Mouse (Mus musculus): ENCODE results near the gene Pcdh9. TPM values are rescaled to one million over a fixed set of nuclear protein-coding genes. Genes with fewer than 3 reads are reported as not detected.
A peak's percentile ranks its signal among the peaks of the same experiment; 100 is the strongest.

The Pcdh9 gene
- polyA plus RNA-seq, 1 experiment from 2014 or later, result 71.7 TPM

DNA sequence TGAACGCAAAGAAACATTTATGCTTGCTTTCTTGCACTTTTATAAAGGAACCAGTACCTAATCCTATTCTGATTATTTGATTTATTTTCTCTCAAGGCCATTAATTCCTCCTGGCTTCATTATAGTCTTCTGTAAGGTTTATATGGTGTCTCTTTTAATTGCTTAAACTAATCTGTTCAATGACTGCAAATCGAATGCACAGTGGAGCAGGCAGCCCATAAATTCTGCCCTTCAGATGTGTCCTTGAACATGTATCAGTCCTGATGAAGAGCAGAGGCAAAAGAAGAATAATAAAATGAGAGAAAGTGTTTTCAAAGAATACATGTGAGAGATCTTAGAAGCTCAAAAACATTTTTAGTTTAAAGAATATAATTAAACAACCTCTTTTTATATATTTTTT, 263.2 kb downstream of the Pcdh9 start:
- Histone ChIP-seq H3K4me2 (replicated peaks) (no peak overlapping the region), H3K4me3 (no peak overlapping the region), H3K36me3 (no peaks in the 10 kb centered on the region), H3K9me3 (no peaks in the 10 kb centered on the region), H3K9ac (replicated peaks) (no peak overlapping the region), H3K27ac (replicated peaks) (no peak overlapping the region), H3K4me1 (0 out of 2 replicates have a peak, but pooled peaks cover 3% of the 10 kb centered on the region), H3K27me3 (no peaks in the 10 kb centered on the region)
- ATAC-seq (ENCODE audit: low FRiP score, low read depth), result no peak
- 60% methylated on average over 2 of the region's 2 CpGs for WGBS

DNA sequence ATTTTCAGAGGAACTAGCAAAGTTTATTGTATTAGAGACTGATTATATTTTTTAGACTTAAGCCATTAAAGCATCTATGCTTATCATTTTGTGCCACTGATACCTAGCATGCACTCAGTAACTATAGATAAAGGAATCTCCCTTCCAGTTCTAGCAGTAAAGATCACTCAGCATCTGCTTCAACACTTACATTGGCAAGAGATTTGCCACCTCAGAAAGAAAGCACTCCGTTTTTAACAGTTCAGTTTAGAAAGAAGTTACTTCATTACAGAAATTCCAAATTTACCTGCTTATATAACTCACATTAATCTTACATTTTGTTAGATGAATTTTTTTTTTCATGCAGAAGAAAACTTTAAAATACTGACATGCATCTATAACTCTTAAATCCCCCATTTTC, 266.3 kb downstream of the Pcdh9 start:
- H3K27me3 ChIP-seq, result no peaks in the 10 kb centered on the region
- WGBS, result 84% methylated on average over 1 of the region's 1 CpGs

DNA sequence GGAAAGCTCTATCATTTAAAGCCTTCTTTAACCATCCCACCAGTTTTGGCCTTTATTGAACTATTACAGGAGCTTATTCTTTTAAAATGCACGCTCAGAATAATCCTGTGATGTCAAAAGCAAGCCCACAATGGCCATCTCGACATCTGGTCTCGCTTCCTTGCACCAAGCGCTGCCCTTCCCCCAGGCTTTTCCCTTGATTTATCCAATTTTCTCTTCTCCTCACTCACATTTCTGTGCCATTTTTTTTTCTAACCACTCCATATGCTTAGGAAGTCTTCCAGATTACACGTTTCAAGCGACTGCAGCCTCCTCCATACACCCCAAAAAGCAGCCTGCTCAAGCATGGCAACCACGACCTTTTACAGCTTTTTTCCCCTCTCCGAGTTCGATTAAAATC, 269.3 kb downstream of the Pcdh9 start:
- Histone ChIP-seq H3K27me3 (no peaks in the 10 kb centered on the region), H3K9ac (replicated peaks) (no peak overlapping the region), H3K27ac (replicated peaks) (no peak overlapping the region; the same call in 1 of the 2 replicates), H3K4me1 (no peaks in the 10 kb centered on the region), H3K4me2 (replicated peaks) (no peak overlapping the region), H3K4me3 (no peak overlapping the region), H3K9me3 (no peaks in the 10 kb centered on the region), H3K36me3 (no peaks in the 10 kb centered on the region)
- 29% methylated on average over 9 of the region's 9 CpGs for WGBS
- peak; percentile 77 for ATAC-seq (ENCODE audit: low FRiP score, low read depth)

More for the DNA sequence above, 266.3 kb downstream of the Pcdh9 start:
- H3K9ac ChIP-seq (replicated peaks), result no peak overlapping the region
- H3K4me1 ChIP-seq, result 0 out of 2 replicates have a peak, but pooled peaks cover 3% of the 10 kb centered on the region
- no peaks in the 10 kb centered on the region for H3K9me3 ChIP-seq
- H3K4me2 ChIP-seq (replicated peaks), result no peak overlapping the region
- no peaks in the 10 kb centered on the region for H3K36me3 ChIP-seq
- H3K4me3 ChIP-seq, result no peak overlapping the region
- no peak overlapping the region for H3K27ac ChIP-seq (replicated peaks)
- no peak for ATAC-seq (ENCODE audit: low FRiP score, low read depth)

DNA sequence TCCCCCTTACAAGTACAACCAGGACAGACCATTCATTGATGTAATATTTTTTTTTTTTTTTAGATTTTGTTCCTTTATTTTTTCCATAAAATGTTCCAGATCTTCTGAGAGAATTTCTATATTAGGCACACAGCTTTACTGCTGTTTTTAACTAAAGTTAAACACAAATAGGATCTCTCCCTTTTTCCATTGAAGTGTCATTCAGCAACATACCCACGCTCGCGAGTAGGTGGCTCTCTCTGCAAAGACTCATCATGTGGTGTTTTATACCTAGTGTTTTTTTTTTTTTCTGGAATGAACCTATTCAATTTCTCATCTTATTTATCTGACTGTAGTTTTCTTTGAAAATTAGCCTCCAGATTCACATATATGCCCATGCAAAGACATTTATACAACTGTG, 282.9 kb downstream of the Pcdh9 start:
- no peaks in the 10 kb centered on the region for H3K27me3 ChIP-seq
- no peaks in the 10 kb centered on the region for H3K9me3 ChIP-seq
- no peak overlapping the region for H3K27ac ChIP-seq (replicated peaks)
- no peak overlapping the region for H3K4me3 ChIP-seq
- H3K36me3 ChIP-seq, result no peaks in the 10 kb centered on the region
- ATAC-seq (ENCODE audit: low FRiP score, low read depth), result no peak
- no peaks in the 10 kb centered on the region for H3K4me1 ChIP-seq
- 91% methylated on average over 3 of the region's 3 CpGs for WGBS
- H3K9ac ChIP-seq (replicated peaks), result no peak overlapping the region
- no peak overlapping the region for H3K4me2 ChIP-seq (replicated peaks)

DNA sequence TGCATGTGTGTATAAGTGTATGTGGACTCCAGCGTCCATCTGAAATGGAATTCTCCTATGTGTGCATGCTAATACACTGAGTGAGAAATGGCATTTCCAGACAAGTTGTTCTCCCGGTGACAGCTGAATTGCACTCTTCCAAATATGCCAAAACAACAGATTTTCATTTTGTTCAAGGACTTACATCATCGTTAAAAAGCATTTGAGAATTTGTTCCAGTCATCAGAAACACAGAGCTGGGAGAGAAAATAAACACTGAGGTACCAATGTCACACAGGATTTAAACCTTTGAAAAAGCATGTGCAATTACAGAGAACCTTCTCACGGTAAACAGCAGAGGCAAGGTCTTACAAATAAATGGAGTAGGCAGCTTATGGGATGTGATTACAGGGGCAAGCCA, 290.5 kb downstream of the Pcdh9 start:
- no peaks in the 10 kb centered on the region for H3K36me3 ChIP-seq
- H3K4me3 ChIP-seq, result no peak overlapping the region
- H3K9ac ChIP-seq (replicated peaks), result no peak overlapping the region
- WGBS, result 74% methylated on average over 4 of the region's 4 CpGs
- H3K27me3 ChIP-seq, result no peaks in the 10 kb centered on the region
- no peak overlapping the region for H3K4me2 ChIP-seq (replicated peaks)
- no peak overlapping the region for H3K27ac ChIP-seq (replicated peaks)
- no peaks in the 10 kb centered on the region for H3K9me3 ChIP-seq
- no peak for ATAC-seq (ENCODE audit: low FRiP score, low read depth)
- no peaks in the 10 kb centered on the region for H3K4me1 ChIP-seq

DNA sequence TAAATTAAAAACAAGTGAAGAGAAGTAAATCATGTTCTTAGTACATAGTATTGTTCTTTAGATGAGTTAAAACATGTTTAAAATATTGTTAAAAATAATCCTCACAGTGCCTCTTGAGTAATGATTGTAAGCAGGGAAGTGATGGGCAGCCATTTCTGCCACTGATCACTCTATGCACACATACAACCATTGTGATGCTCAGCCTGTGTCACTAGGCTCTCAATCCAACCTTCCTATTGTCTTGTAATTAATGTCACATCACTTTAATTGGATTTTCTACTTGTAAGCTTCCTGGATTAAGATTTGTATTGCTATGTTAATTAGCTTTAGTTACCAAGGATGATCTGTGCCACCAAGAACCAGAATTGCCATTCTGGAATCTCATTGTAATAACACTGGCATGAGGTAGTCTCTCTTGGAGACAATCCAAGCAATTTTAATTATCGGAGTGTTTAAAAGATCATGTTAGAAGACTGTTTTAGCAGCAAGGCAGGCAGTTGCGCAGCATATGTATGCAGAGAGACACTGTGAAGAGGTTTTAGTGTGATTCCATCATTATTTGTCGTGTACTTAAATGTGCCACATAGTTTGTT, 305.0 kb downstream of the Pcdh9 start:
- Histone ChIP-seq H3K4me3 (no peak overlapping the region), H3K4me2 (replicated peaks) (no peak overlapping the region), H3K36me3 (no peaks in the 10 kb centered on the region), H3K4me1 (peaks cover 6% of the 10 kb centered on the region; the same call in 1 of the 2 replicates), H3K27me3 (no peaks in the 10 kb centered on the region), H3K9ac (replicated peaks) (no peak overlapping the region), H3K27ac (replicated peaks) (no peak overlapping the region), H3K9me3 (no peaks in the 10 kb centered on the region)
- peak; percentile 79 for ATAC-seq (ENCODE audit: low FRiP score, low read depth)
- 41% methylated on average over 3 of the region's 3 CpGs for WGBS

DNA sequence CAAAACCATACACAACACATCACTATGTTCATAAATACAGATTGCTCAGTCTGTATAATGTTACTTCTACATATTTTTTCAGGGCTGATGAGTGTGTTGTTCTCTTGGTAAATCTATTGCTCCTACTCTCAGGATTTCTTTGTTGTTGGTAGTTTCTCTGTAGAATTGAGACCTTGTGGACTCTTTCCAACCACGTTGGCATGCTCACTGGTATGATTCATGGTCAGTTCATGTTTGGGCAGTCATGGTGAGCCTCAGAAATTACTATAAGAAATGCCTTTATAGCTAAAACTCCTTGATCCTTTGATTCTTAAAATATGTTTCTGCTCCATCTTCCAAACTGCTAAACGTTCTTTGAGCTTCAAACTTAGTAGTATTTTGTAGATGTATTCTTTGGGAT, 326.1 kb downstream of the Pcdh9 start:
- no peak overlapping the region for H3K9ac ChIP-seq (replicated peaks)
- H3K27ac ChIP-seq (replicated peaks), result no peak overlapping the region
- H3K27me3 ChIP-seq, result no peaks in the 10 kb centered on the region
- no peaks in the 10 kb centered on the region for H3K36me3 ChIP-seq
- H3K9me3 ChIP-seq, result no peaks in the 10 kb centered on the region
- no peak for ATAC-seq (ENCODE audit: low FRiP score, low read depth)
- no peak overlapping the region for H3K4me2 ChIP-seq (replicated peaks)
- H3K4me3 ChIP-seq, result no peak overlapping the region
- WGBS, result 82% methylated on average over 2 of the region's 2 CpGs
- H3K4me1 ChIP-seq, result no peaks in the 10 kb centered on the region

DNA sequence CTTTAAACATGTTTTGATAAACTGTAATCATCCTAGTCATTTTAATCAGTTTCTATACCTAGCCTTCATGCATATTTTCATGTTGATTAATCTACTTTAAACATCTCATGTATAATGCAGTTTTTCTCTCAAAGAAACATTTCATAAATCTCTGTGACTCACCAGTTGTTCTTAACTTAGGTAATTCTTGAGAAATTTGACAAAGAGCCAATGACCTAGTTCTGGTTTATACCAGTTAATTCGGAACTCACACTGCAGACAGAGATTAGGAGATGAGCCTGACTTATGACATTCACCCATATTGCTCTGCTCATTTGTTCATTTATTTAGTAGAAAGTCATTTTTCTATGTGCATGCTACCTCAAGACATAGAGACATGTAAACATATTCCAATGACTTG, 328.9 kb downstream of the Pcdh9 start:
- no peaks in the 10 kb centered on the region for H3K9me3 ChIP-seq
- no peaks in the 10 kb centered on the region for H3K27me3 ChIP-seq
- no peak overlapping the region for H3K9ac ChIP-seq (replicated peaks)
- H3K27ac ChIP-seq (replicated peaks), result no peak overlapping the region
- H3K4me3 ChIP-seq, result no peak overlapping the region
- ATAC-seq (ENCODE audit: low FRiP score, low read depth), result no peak
- no peak overlapping the region for H3K4me2 ChIP-seq (replicated peaks)
- no peaks in the 10 kb centered on the region for H3K36me3 ChIP-seq
- 95% methylated on average over 1 of the region's 1 CpGs for WGBS
- H3K4me1 ChIP-seq, result no peaks in the 10 kb centered on the region

DNA sequence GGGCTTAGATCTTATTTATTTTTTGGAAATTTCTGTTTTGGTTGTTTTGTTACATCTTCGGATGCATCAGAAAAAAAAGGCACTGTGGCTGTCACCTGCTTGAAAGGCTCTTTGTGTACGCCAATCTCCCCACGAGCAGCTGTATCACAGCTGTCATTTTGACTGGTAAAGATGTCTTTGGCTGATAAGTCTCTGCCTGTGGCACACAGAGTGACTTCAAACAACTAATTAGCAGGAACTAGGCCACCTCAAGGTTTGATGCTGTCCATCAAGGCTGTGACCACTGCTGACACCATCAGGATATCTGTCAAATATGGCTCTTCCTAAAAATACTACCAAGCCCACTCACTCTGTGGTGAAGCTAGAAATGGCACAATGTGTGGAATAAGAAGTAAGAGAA, 336.7 kb downstream of the Pcdh9 start:
- Histone ChIP-seq H3K27ac (replicated peaks) (no peak overlapping the region), H3K9ac (replicated peaks) (no peak overlapping the region), H3K27me3 (no peaks in the 10 kb centered on the region), H3K9me3 (no peaks in the 10 kb centered on the region), H3K36me3 (no peaks in the 10 kb centered on the region), H3K4me1 (no peaks in the 10 kb centered on the region), H3K4me3 (no peak overlapping the region), H3K4me2 (replicated peaks) (no peak overlapping the region)
- 42% methylated on average over 3 of the region's 3 CpGs for WGBS
- no peak for ATAC-seq (ENCODE audit: low FRiP score, low read depth)

DNA sequence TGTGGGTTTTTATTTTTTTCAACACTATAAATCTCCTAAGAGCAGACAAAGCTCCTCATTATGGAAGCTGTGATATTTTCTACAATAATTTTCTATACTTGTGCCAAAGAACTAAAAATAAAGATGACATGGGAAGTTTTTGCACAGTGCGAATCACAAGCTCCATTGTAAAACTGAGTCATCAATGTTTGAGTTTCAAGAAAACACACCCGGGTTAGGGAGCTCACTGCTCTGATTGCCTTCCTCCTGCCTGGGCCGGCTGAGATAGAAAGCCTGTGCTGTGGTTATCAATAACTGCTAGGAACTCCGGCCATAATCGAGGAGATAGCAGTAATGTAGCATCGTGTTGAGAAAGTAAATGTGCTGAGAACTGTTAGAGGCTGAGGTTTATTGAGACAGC, 344.9 kb downstream of the Pcdh9 start:
- Histone ChIP-seq H3K27me3 (no peaks in the 10 kb centered on the region), H3K4me1 (no peaks in the 10 kb centered on the region), H3K4me3 (no peak overlapping the region), H3K4me2 (replicated peaks) (no peak overlapping the region), H3K9ac (replicated peaks) (no peak overlapping the region), H3K27ac (replicated peaks) (no peak overlapping the region), H3K9me3 (no peaks in the 10 kb centered on the region), H3K36me3 (no peaks in the 10 kb centered on the region)
- no peak for ATAC-seq (ENCODE audit: low FRiP score, low read depth)
- 88% methylated on average over 6 of the region's 6 CpGs for WGBS

DNA sequence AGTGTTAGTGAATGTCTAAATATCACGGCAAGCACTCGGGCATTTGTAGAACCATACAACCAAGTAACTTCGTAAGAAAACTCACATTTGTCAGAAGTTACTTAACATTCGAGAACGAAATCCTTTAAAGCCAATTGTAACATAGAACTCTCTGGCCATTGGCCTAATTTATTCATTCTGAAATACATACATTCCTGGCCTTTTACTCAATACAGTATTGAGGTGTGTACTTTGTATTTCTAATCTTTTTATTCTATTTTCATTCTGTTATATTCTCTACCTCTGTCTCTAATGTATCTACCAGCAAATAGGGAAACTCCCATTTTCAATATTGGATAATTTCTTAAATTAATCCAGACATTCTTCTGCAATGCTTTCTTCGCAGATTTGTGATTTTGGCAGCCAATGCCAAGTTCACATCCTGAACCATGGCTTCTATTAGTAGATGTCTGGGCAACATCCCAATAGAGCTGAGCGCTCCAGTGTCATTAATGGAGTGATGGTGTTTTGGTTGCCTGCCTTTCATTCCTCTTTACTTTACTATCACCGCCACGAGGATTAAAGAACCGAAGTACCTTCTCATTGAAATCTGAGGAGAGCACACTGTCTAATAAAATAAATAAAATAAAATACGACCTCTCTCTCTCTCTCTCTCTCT, 346.4 kb downstream of the Pcdh9 start:
- Histone ChIP-seq H3K36me3 (no peaks in the 10 kb centered on the region), H3K4me3 (no peak overlapping the region), H3K9ac (replicated peaks) (no peak overlapping the region), H3K4me2 (replicated peaks) (no peak overlapping the region), H3K9me3 (no peaks in the 10 kb centered on the region), H3K27me3 (no peaks in the 10 kb centered on the region), H3K27ac (replicated peaks) (no peak overlapping the region), H3K4me1 (no peaks in the 10 kb centered on the region)
- ATAC-seq (ENCODE audit: low FRiP score, low read depth), result no peak
- WGBS, result 84% methylated on average over 11 of the region's 11 CpGs

DNA sequence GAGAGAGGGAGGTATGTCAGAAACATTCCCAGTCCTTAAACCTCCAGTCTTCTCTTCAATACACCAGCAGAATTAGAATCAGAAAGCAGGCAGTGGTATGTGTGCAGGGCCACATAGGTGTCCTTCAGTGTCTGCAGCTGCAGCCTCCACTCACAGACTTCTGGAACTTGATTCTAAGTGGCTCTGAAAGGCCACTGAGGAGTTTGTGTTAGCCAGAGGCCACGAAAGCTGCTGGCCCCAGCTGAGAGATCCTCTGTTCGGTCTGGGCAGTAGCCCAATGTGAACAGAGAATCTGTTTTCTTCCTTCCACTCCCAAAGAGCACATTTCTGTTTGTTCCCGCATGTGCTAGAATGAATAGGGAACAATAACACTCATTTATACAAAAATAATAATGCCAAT, 346.9 kb downstream of the Pcdh9 start:
- 68% methylated on average over 3 of the region's 3 CpGs for WGBS
- H3K36me3 ChIP-seq, result no peaks in the 10 kb centered on the region
- no peaks in the 10 kb centered on the region for H3K9me3 ChIP-seq
- H3K27ac ChIP-seq (replicated peaks), result no peak overlapping the region
- no peak overlapping the region for H3K4me2 ChIP-seq (replicated peaks)
- no peak for ATAC-seq (ENCODE audit: low FRiP score, low read depth)
- H3K27me3 ChIP-seq, result no peaks in the 10 kb centered on the region
- no peaks in the 10 kb centered on the region for H3K4me1 ChIP-seq
- H3K4me3 ChIP-seq, result no peak overlapping the region
- no peak overlapping the region for H3K9ac ChIP-seq (replicated peaks)

DNA sequence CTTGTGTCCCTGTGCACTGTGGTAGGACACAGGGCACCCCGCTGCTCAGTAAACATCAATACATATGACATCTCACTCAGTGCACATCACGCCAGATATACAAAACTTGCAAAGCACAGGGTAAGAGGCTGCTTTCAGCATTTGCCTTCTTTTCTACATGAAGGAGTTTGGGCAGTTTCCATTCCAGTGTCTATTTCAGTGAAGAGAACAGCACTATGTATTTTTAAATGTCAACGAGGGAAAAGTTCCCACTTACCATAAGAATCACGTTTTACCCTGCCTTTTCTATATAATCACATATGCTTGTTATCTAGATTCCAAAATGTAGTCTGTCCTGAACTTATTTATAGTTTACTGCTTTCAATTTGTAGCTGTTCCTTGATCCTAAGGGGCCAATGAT, 355.6 kb downstream of the Pcdh9 start:
- no peaks in the 10 kb centered on the region for H3K27me3 ChIP-seq
- H3K4me2 ChIP-seq (replicated peaks), result no peak overlapping the region
- no peak overlapping the region for H3K4me3 ChIP-seq
- H3K36me3 ChIP-seq, result no peaks in the 10 kb centered on the region
- ATAC-seq (ENCODE audit: low FRiP score, low read depth), result no peak
- no peak overlapping the region for H3K9ac ChIP-seq (replicated peaks)
- no peak overlapping the region for H3K27ac ChIP-seq (replicated peaks)
- 78% methylated on average over 4 of the region's 4 CpGs for WGBS
- no peaks in the 10 kb centered on the region for H3K4me1 ChIP-seq
- H3K9me3 ChIP-seq, result no peaks in the 10 kb centered on the region

Measured in midbrain, embryonic 12.5 days (tissue).